Mouse (Mus musculus) stomach, embryonic 14.5 days (tissue): Measurements from ENCODE around the gene Kctd5. TPM values are rescaled to one million over a fixed set of nuclear protein-coding genes. Genes with fewer than 3 reads are reported as not detected.

Experiments
- ATAC-seq: fragments of 200-750 bp; cut with Nextera tagmentation; 2 replicates; pipeline ENCODE4 v1.8.0; 2017; ENCODE audit warnings: low read depth, moderate TSS enrichment; ENCODE audit not compliant: insufficient number of reproducible peaks, insufficient read depth, low FRiP score
- H3K27ac ChIP-seq: fragments of 300-500 bp; sonication (generic); 2 replicates; pipeline ENCODE4 v1.5.1; 2014; ENCODE audit warnings: mild to moderate bottlenecking, low read length, moderate library complexity, mixed read lengths
- H3K27me3 ChIP-seq: fragments of 300-500 bp; sonication (generic); 2 replicates; pipeline ENCODE4 v1.6.1; 2014; ENCODE audit warnings: low read length, control low read depth, mixed read lengths; ENCODE audit not compliant: control insufficient read depth, insufficient read depth
- H3K36me3 ChIP-seq: fragments of 300-500 bp; sonication (generic); 2 replicates; pipeline ENCODE4 v1.6.1; 2014; ENCODE audit warnings: mild to moderate bottlenecking, control low read depth, low read length, moderate library complexity, mixed read lengths; ENCODE audit not compliant: control insufficient read depth, insufficient read depth
- H3K4me1 ChIP-seq: fragments of 300-500 bp; sonication (generic); 2 replicates; pipeline ENCODE4 v1.6.1; 2014; ENCODE audit warnings: low read length, control low read depth, mixed read lengths; ENCODE audit not compliant: control insufficient read depth, insufficient read depth
- H3K4me2 ChIP-seq: fragments of 300-500 bp; sonication (generic); replicated peaks from 2 replicates; pipeline ENCODE4 v1.6.1; 2014; ENCODE audit warnings: low read depth, low read length, control low read depth
- H3K4me3 ChIP-seq: fragments of 300-500 bp; sonication (generic); 2 replicates; pipeline ENCODE4 v1.5.1; 2014; ENCODE audit warnings: low read depth, low read length, control low read depth
- H3K9ac ChIP-seq: fragments of 300-500 bp; sonication (generic); replicated peaks from 2 replicates; pipeline ENCODE4 v1.6.1; 2014; ENCODE audit warnings: low read depth, mild to moderate bottlenecking, control low read depth, low read length, moderate library complexity, mixed read lengths
- H3K9me3 ChIP-seq: fragments of 300-500 bp; sonication (generic); 2 replicates; pipeline ENCODE4 v1.6.1; 2016; ENCODE audit warnings: low read depth, low read length, control low read depth; ENCODE audit not compliant: control insufficient read depth
- WGBS: fragments of 180-500 bp; shearing (Covaris S2); extraction: QIAGEN DNeasy Blood & Tissue Kit; methylation state at CpG from one replicate; pipeline ENCODE4 v1.1.7; 2014; 5-methylcytosine and 5-hydroxymethylcytosine counted together
- polyA plus RNA-seq: library from polyadenylated mRNA; unstranded; fragments of >200 nt; fragmentation: Nextera tagmentation; extraction: Ambion mirVana; gene quantifications from 2 replicates; pipeline ENCODE4 v1.2.1, GENCODE M21; 2014

Gene Kctd5
- polyA plus RNA-seq, 1 experiment from 2014 or later: 61.0 TPM

- no peak overlapping the region for H3K4me2 ChIP-seq
- ATAC-seq: no peak
- 84% methylated on average over 5 of the region's 5 CpGs for WGBS
- H3K4me3 ChIP-seq: no peak overlapping the region
- no peaks in the 10 kb centered on the region for H3K9me3 ChIP-seq
- H3K9ac ChIP-seq: no peak overlapping the region
- H3K27me3 ChIP-seq: no peaks in the 10 kb centered on the region
- peaks cover 48% of the 10 kb centered on the region for H3K36me3 ChIP-seq
- H3K4me1 ChIP-seq: no peaks in the 10 kb centered on the region
- no peak overlapping the region for H3K27ac ChIP-seq
Measured at GRCm38 (mm10) chr17:24048053-24048452, 25.2 kb downstream of the Kctd5 start.

DNA sequence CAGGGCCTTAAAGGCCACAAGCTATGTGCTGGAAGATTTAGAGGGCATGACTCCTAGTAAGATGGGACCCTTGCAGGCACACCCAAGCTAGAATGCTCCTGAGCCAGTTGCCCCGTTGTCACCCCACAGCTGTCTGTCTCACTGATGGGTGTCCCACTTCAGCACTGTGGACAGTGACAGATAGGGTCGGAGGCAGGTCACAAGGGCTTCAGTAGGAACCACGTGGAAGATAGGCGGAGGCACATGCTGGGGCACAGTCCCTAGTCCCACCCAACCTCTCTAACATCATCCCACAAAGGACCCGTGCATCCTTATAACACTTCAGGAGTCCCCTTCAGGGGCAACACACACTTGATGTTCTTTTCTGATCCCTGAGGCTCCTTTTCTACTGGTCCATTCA, 27.3 kb downstream of the Kctd5 start:
- Histone ChIP-seq H3K27me3 (no peaks in the 10 kb centered on the region), H3K27ac (no peak overlapping the region), H3K4me1 (no peaks in the 10 kb centered on the region), H3K4me2 (no peak overlapping the region), H3K9ac (no peak overlapping the region), H3K36me3 (peaks cover 29% of the 10 kb centered on the region), H3K4me3 (no peak overlapping the region), H3K9me3 (no peaks in the 10 kb centered on the region)
- ATAC-seq: no peak
- WGBS: 36% methylated on average over 5 of the region's 5 CpGs

DNA sequence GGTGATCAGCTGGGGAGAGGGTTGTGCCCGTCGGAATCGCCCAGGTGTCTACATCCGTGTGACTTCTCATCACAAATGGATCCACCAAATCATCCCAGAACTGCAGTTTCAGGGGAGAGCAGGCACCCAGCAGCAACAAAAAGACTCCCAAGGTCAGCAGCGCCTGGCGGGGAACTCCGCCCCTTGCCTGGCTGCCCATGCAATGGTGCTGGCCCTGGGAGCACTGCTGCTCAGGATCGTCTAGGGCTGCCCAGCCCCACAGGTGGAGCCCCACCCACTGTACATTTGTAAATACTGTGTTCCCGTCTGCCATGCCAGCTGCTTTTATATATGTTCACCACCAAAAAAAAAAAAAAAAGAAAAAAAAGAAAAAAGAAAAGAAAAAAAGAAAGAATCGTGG, 27.7 kb downstream of the Kctd5 start:
- H3K27me3 ChIP-seq: no peaks in the 10 kb centered on the region
- no peaks in the 10 kb centered on the region for H3K9me3 ChIP-seq
- no peak overlapping the region for H3K27ac ChIP-seq
- H3K4me3 ChIP-seq: no peak overlapping the region
- H3K9ac ChIP-seq: no peak overlapping the region
- ATAC-seq: no peak
- 70% methylated on average over 10 of the region's 10 CpGs for WGBS
- H3K4me1 ChIP-seq: no peaks in the 10 kb centered on the region
- peaks cover 25% of the 10 kb centered on the region for H3K36me3 ChIP-seq
- no peak overlapping the region for H3K4me2 ChIP-seq

DNA sequence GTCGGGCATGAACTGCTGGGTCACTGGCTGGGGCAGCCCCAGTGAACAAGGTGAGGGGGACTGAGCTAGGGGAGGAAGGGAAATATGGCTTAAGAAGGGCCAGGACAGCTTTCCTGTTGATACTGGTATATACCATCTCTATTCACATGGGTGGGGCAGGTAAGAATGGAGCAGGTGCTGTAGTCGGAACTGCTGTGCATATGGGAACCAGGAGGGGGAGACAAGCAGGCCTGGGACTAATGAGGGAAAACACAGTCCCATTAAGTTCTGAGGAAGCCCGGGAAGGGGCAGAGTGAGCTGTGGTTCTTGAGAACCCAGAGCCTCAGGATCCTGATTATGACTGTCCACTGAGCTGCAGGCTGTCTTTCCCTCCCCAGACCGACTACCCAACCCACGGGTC, 28.8 kb downstream of the Kctd5 start:
- Histone ChIP-seq H3K27me3 (no peaks in the 10 kb centered on the region), H3K4me2 (no peak overlapping the region), H3K27ac (no peak overlapping the region), H3K9ac (no peak overlapping the region), H3K36me3 (peaks cover 19% of the 10 kb centered on the region; the same call in 1 of the 2 replicates), H3K4me3 (no peak overlapping the region), H3K9me3 (no peaks in the 10 kb centered on the region), H3K4me1 (no peaks in the 10 kb centered on the region)
- no peak for ATAC-seq
- WGBS: 61% methylated on average over 5 of the region's 5 CpGs

- Histone ChIP-seq H3K4me1 (no peaks in the 10 kb centered on the region), H3K27ac (no peak within 1 kb of the TSS), H3K27me3 (no peaks in the 10 kb centered on the region), H3K36me3 (no peaks in the 10 kb centered on the region), H3K9ac (no peak within 1 kb of the TSS), H3K4me2 (no peak within 1 kb of the TSS), H3K9me3 (no peaks in the 10 kb centered on the region), H3K4me3 (no peak within 1 kb of the TSS)
- 62% methylated on average over 4 of the region's 4 CpGs for WGBS
- ATAC-seq: no peak
Measured at GRCm38 (mm10) chr17:24037844-24038243, 35.4 kb downstream of the Kctd5 start, which contains the start of gene Prss27. Gene Prss27, plus strand, starts transcription at chr17:24038144.

DNA sequence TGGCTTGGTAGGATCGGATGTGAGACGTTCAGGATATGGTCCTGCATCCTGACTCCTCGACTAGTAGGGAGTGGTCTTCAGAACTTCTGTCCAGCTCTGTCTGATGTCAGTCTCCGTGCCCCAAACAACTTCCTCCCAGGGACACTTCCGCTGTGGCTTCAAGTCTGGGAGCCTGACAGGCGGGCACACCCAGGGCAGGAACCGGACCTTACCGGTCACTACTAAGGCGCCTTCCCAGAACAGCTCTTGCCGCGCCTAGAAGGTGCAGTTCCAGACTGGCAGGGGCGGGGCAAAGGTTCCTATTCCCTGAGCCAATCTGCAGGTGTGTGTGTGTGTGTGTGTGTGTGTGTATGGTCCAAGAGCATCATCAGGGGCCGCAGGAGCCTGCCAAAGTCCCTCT, 35.9 kb downstream of the Kctd5 start:
- H3K9ac ChIP-seq: no peak overlapping the region
- peak; percentile 24 for ATAC-seq

DNA sequence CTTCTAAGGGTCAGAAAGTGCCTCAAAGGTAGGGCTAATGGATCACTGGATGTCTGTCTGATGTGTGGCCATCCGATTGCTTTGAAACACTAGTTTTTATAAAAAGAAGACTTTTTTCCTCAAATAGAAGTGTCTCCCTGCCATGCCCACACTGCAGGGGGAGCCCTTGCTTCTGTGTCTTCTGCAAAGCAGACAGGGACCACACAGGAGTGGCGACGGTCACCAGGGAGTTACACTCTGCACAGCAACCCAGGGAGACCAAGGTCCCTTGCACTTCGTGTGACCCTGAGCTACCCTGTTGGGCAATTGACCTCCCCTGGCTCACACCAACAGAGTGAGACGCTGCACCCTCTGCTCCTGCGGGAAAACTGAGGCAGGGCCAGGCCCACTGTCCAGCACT, 36.3 kb downstream of the Kctd5 start:
- no peak overlapping the region for H3K27ac ChIP-seq
- H3K9ac ChIP-seq: no peak overlapping the region
- H3K4me3 ChIP-seq: no peak overlapping the region
- H3K9me3 ChIP-seq: no peaks in the 10 kb centered on the region
- H3K4me2 ChIP-seq: no peak overlapping the region
- H3K27me3 ChIP-seq: no peaks in the 10 kb centered on the region
- WGBS: 64% methylated on average over 6 of the region's 6 CpGs
- no peaks in the 10 kb centered on the region for H3K4me1 ChIP-seq
- no peaks in the 10 kb centered on the region for H3K36me3 ChIP-seq
- no peak for ATAC-seq

More for the DNA sequence above, 35.9 kb downstream of the Kctd5 start:
- H3K27me3 ChIP-seq: no peaks in the 10 kb centered on the region
- H3K9me3 ChIP-seq: no peaks in the 10 kb centered on the region
- no peak overlapping the region for H3K4me2 ChIP-seq
- 77% methylated on average over 13 of the region's 13 CpGs for WGBS
- H3K4me1 ChIP-seq: no peaks in the 10 kb centered on the region
- no peaks in the 10 kb centered on the region for H3K36me3 ChIP-seq
- H3K4me3 ChIP-seq: no peak overlapping the region
- H3K27ac ChIP-seq: no peak overlapping the region

- 70% methylated on average over 7 of the region's 7 CpGs for WGBS
- no peaks in the 10 kb centered on the region for H3K36me3 ChIP-seq
- no peaks in the 10 kb centered on the region for H3K4me1 ChIP-seq
- H3K9me3 ChIP-seq: no peaks in the 10 kb centered on the region
- no peaks in the 10 kb centered on the region for H3K27me3 ChIP-seq
- H3K4me3 ChIP-seq: no peak overlapping the region
- H3K4me2 ChIP-seq: no peak overlapping the region
- H3K9ac ChIP-seq: no peak overlapping the region
- no peak for ATAC-seq
- H3K27ac ChIP-seq: no peak overlapping the region
Measured at GRCm38 (mm10) chr17:24035087-24035486, 38.2 kb downstream of the Kctd5 start.

GRCm38 (mm10) chr17:24030551-24030950, 42.7 kb downstream of the Kctd5 start:
- no peaks in the 10 kb centered on the region for H3K27me3 ChIP-seq
- H3K9ac ChIP-seq: no peak overlapping the region
- H3K9me3 ChIP-seq: no peaks in the 10 kb centered on the region
- H3K27ac ChIP-seq: no peak overlapping the region
- no peak overlapping the region for H3K4me3 ChIP-seq
- H3K36me3 ChIP-seq: no peaks in the 10 kb centered on the region
- WGBS: 85% methylated on average over 17 of the region's 22 CpGs
- H3K4me1 ChIP-seq: no peaks in the 10 kb centered on the region
- ATAC-seq: no peak
- H3K4me2 ChIP-seq: no peak overlapping the region
